Mouse (Mus musculus) embryonic facial prominence, embryonic 10.5 days (tissue): ENCODE data around the gene Ino80. TPM values are rescaled to one million over a fixed set of nuclear protein-coding genes. Genes with fewer than 3 reads are reported as not detected.
A peak's percentile ranks its signal among the peaks of the same experiment; 100 is the strongest.

Experiments
- DNase-seq: peaks from one replicate; pipeline ENCODE4 v3.0.0-alpha.2; 2017; ENCODE audit warnings: low spot score
- H3K27ac ChIP-seq: fragments of 300-500 bp; sonication (generic); replicated peaks from 2 replicates; pipeline ENCODE4 v1.5.1; 2016; ENCODE audit warnings: mild to moderate bottlenecking
- H3K27me3 ChIP-seq: fragments of 300-500 bp; sonication (generic); replicated peaks from 2 replicates; pipeline ENCODE4 v1.6.1; 2016; ENCODE audit warnings: low read depth, mild to moderate bottlenecking; ENCODE audit not compliant: poor library complexity, severe bottlenecking
- H3K36me3 ChIP-seq: fragments of 300-500 bp; sonication (generic); replicated peaks from 2 replicates; pipeline ENCODE4 v1.6.1; 2016; ENCODE audit warnings: mild to moderate bottlenecking, moderate library complexity
- H3K4me1 ChIP-seq: fragments of 300-500 bp; sonication (generic); 2 replicates; pipeline ENCODE4 v1.6.1; 2016
- H3K4me3 ChIP-seq: fragments of 300-500 bp; sonication (generic); 2 replicates; pipeline ENCODE4 v1.5.1; 2016; ENCODE audit warnings: mild to moderate bottlenecking, moderate library complexity
- H3K9me3 ChIP-seq: fragments of 300-500 bp; sonication (generic); 2 replicates; pipeline ENCODE4 v1.6.1; 2016; ENCODE audit warnings: mild to moderate bottlenecking
- WGBS: fragments of 180-500 bp; shearing (Covaris S2); methylation state at CpG from one replicate; pipeline ENCODE4 v1.1.7; 2016; 5-methylcytosine and 5-hydroxymethylcytosine counted together
- polyA plus RNA-seq: library from polyadenylated mRNA; unstranded; fragments of >200 nt; fragmentation: Nextera tagmentation; extraction: Ambion mirVana; gene quantifications from 2 replicates; pipeline ENCODE4 v1.2.1, GENCODE M21; 2016

The Ino80 gene
- polyA plus RNA-seq, 1 experiment from 2014 or later, result 4.3 TPM

- no peak for DNase-seq
- 62% methylated on average over 5 of the region's 5 CpGs for WGBS
- Histone ChIP-seq H3K36me3 (no peaks in the 10 kb centered on the region), H3K27ac (no peak overlapping the region), H3K4me3 (no peak overlapping the region), H3K27me3 (no peaks in the 10 kb centered on the region), H3K9me3 (no peaks in the 10 kb centered on the region), H3K4me1 (no peaks in the 10 kb centered on the region)
These were observed 14.5 kb upstream of the Ino80 start for GRCm38 (mm10) chr2:119491953-119492352.

- DNase-seq, result no peak
- Histone ChIP-seq H3K9me3 (no peaks in the 10 kb centered on the region), H3K4me1 (no peaks in the 10 kb centered on the region), H3K27ac (no peak overlapping the region), H3K36me3 (no peaks in the 10 kb centered on the region), H3K27me3 (no peaks in the 10 kb centered on the region), H3K4me3 (no peak overlapping the region)
- WGBS, result 9% methylated on average over 4 of the region's 4 CpGs
These were observed 9.0 kb upstream of the Ino80 start for GRCm38 (mm10) chr2:119486488-119486887.

GRCm38 (mm10) chr2:119482307-119482706 lies 4.8 kb upstream of the Ino80 start:
- no peaks in the 10 kb centered on the region for H3K27me3 ChIP-seq
- no peak overlapping the region for H3K4me3 ChIP-seq
- H3K9me3 ChIP-seq, result no peaks in the 10 kb centered on the region
- peaks cover 10% of the 10 kb centered on the region; the same call in 1 of the 2 replicates for H3K36me3 ChIP-seq
- 89% methylated on average over 1 of the region's 1 CpGs for WGBS
- DNase-seq, result no peak
- H3K27ac ChIP-seq, result no peak overlapping the region
- H3K4me1 ChIP-seq, result peaks cover 9% of the 10 kb centered on the region

DNA sequence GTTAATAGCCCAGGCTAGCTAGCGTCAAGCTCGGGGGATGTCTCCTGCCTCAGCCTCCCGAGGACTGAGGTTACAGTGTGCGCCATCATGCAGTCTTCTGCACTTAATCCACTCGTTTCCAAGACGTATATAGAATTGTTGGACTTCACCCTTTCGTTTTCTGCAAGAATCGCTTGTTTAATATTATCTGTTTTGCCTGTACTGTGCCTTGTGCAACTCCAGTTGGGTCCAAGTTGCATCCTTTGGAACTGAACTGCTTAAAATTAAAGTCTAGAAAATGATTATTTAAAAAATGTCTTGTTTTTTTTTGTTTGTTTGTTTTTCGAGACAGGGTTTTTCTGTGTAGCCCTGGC lies 886 bp upstream of the Ino80 start:
- Histone ChIP-seq H3K4me3 (peak overlapping the region; percentile 95), H3K9me3 (no peaks in the 10 kb centered on the region), H3K27me3 (no peaks in the 10 kb centered on the region), H3K36me3 (peaks cover 12% of the 10 kb centered on the region), H3K4me1 (peaks cover 19% of the 10 kb centered on the region), H3K27ac (peak overlapping the region; percentile 100)
- WGBS, result 16% methylated on average over 9 of the region's 9 CpGs
- no peak for DNase-seq

DNA sequence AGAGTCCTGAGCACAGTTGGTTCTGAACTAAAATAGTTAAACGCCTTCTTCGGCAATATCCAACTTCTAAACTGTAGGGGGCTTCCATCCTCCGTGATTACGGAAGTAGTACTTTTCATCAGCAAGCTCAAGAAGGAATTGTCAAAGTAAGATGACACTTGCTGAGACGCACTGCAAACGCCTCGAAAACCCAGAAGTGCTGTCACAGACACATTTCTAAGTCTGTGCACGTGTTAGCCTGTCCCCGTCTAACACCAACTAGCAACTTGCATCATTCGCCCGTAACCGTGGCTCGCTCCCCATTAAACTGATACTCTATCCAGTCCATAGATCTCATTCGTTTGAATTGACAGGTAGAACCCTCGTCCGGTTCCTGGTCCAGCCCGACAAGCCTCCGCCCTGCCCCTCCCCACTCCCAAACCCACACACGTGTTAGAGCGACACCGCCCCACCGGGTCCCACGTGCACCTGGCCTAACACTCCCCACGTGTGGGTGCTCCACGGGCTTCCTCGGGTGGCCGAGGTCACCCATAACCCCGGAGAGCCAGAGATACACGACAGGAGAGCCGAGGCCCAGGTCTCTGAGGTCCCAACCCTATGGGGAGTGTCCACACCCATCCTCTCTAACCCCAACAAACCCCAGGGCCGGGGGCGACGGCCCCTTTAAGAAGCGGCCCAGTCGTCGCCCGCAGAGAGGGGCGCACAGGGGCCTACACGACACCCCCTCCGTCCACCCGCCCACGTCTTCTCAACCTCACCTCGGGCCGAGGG lies 681 bp downstream of the Ino80 start:
- H3K9me3 ChIP-seq, result no peaks in the 10 kb centered on the region
- H3K36me3 ChIP-seq, result peaks cover 24% of the 10 kb centered on the region
- under 1% methylated on average over 44 of the region's 44 CpGs for WGBS
- H3K27me3 ChIP-seq, result no peaks in the 10 kb centered on the region
- H3K27ac ChIP-seq, result peak overlapping the region; percentile 100
- H3K4me1 ChIP-seq, result peaks cover 19% of the 10 kb centered on the region
- peak overlapping the region; percentile 95 for H3K4me3 ChIP-seq
- peak; percentile 78 for DNase-seq

DNA sequence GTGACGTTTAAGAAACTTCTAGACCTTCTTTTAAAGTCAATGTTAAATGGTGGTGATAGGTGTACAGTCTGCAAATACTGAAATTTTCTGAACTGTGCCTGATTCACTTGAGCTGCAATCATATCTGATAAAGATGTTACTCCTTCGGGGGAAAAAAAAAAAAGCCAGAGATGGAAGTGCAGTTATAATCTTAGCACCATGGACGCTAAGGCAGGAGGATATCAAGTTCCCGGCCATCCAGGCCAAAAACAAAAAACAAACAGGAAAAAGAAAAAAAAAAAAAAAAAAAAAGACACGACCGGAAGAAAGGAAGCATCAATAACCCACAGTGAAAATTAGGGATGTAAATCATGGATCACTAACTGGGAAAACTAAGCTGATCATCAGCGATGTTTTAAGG lies 1.3 kb downstream of the Ino80 start:
- Histone ChIP-seq H3K4me3 (peak overlapping the region; percentile 95), H3K4me1 (peaks cover 19% of the 10 kb centered on the region), H3K9me3 (no peaks in the 10 kb centered on the region), H3K36me3 (peaks cover 27% of the 10 kb centered on the region), H3K27me3 (no peaks in the 10 kb centered on the region), H3K27ac (no peak overlapping the region)
- 25% methylated on average over 7 of the region's 7 CpGs for WGBS
- no peak for DNase-seq

GRCm38 (mm10) chr2:119463945-119464344 lies 13.5 kb downstream of the Ino80 start:
- no peak overlapping the region for H3K4me3 ChIP-seq
- H3K27ac ChIP-seq, result no peak overlapping the region
- no peak for DNase-seq
- no peaks in the 10 kb centered on the region for H3K9me3 ChIP-seq
- no peaks in the 10 kb centered on the region for H3K4me1 ChIP-seq
- 61% methylated on average over 4 of the region's 4 CpGs for WGBS
- peaks cover 27% of the 10 kb centered on the region for H3K36me3 ChIP-seq
- no peaks in the 10 kb centered on the region for H3K27me3 ChIP-seq

DNA sequence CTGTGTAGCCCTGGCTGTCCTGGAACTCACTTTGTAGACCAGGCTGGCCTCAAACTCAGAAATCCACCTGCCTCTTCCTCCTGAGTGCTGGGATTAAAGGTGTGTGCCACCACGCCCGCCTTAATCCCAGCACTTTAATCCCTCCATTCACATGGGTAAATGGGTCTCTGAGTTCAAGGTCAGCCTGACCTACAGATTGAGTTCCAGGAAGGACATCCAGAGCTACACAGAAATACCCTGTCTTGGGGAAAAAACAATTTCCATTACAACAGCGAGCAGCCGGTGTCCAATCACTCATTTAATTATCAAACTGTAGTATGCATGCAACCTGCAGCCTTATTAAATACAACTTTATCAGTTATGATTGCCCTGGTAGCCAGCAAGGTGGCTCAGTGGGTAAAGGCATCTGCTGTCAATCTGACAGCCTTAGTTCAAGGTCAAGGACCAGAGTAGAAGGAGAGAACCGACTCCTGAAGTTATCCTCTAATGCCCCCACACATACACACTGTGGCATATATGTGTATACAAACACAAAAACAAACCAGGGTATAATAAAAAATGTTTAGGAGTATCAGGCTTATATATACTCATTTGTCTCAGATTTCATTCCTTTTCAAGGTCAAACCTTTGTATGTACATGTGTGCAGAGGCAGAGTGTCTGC lies 14.2 kb downstream of the Ino80 start:
- H3K4me3 ChIP-seq, result no peak overlapping the region

GRCm38 (mm10) chr2:119461028-119461427 lies 16.5 kb downstream of the Ino80 start:
- WGBS, result 94% methylated on average over 3 of the region's 3 CpGs
- H3K27ac ChIP-seq, result no peak overlapping the region
- no peaks in the 10 kb centered on the region for H3K9me3 ChIP-seq
- H3K36me3 ChIP-seq, result peaks cover 38% of the 10 kb centered on the region
- no peak overlapping the region for H3K4me3 ChIP-seq
- no peaks in the 10 kb centered on the region for H3K27me3 ChIP-seq
- no peaks in the 10 kb centered on the region for H3K4me1 ChIP-seq
- DNase-seq, result no peak

More for the DNA sequence above, 14.2 kb downstream of the Ino80 start:
- Histone ChIP-seq H3K4me1 (no peaks in the 10 kb centered on the region), H3K27me3 (no peaks in the 10 kb centered on the region), H3K9me3 (no peaks in the 10 kb centered on the region), H3K27ac (no peak overlapping the region), H3K36me3 (peaks cover 28% of the 10 kb centered on the region)
- 84% methylated on average over 5 of the region's 5 CpGs for WGBS
- DNase-seq, result no peak

DNA sequence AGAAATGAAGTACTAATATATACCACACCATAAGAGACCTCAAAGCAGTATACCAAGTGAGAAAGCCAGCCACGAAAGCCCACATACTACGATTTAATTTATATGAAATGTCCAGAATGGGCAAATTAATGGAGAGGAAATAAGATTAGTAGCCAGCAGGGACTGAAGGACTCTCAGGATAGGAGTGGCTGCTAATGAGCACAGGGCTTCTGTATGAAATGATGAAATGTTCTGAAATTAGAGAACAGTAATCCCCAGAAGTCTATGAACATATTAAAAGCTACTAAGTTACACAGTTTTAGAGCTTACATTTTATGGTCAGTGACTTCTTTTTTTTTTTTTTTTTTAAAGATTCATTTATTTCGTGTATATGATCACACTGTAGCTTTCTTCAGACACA lies 22.9 kb downstream of the Ino80 start:
- no peaks in the 10 kb centered on the region for H3K27me3 ChIP-seq
- DNase-seq, result no peak
- WGBS, result 90% methylated on average over 3 of the region's 3 CpGs
- H3K4me3 ChIP-seq, result no peak overlapping the region
- no peaks in the 10 kb centered on the region for H3K9me3 ChIP-seq
- no peak overlapping the region for H3K27ac ChIP-seq
- H3K36me3 ChIP-seq, result peaks cover 84% of the 10 kb centered on the region
- no peaks in the 10 kb centered on the region for H3K4me1 ChIP-seq

DNA sequence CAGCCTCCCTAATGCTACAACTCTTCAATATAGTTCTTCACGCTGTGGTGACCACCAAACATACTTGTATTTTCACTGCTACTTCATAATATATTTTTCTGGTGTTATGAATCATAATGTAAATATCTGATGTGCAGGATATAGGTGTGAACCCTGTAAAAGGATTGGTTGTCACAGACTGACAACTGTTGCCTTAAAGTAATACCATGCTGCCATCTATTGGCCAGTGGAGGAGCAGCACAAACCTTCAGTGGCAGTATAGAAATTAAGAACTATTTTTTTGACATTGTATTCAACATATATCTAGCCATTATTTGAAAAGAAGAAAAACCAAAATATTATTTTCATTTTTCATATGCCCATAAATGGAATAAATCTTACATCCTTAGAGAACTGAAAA lies 40.5 kb downstream of the Ino80 start:
- H3K4me3 ChIP-seq, result no peak overlapping the region
- peaks cover 82% of the 10 kb centered on the region for H3K36me3 ChIP-seq
- 89% methylated on average over 1 of the region's 1 CpGs for WGBS
- H3K4me1 ChIP-seq, result no peaks in the 10 kb centered on the region
- no peak overlapping the region for H3K27ac ChIP-seq
- peak; percentile 22 for DNase-seq
- no peaks in the 10 kb centered on the region for H3K9me3 ChIP-seq
- no peaks in the 10 kb centered on the region for H3K27me3 ChIP-seq

- no peaks in the 10 kb centered on the region for H3K27me3 ChIP-seq
- no peaks in the 10 kb centered on the region for H3K9me3 ChIP-seq
- 90% methylated on average over 4 of the region's 4 CpGs for WGBS
- no peak for DNase-seq
- H3K4me3 ChIP-seq, result no peak overlapping the region
- no peaks in the 10 kb centered on the region for H3K4me1 ChIP-seq
- H3K27ac ChIP-seq, result no peak overlapping the region
- H3K36me3 ChIP-seq, result peaks cover 82% of the 10 kb centered on the region
These were observed 41.0 kb downstream of the Ino80 start for GRCm38 (mm10) chr2:119436467-119436866.

- no peaks in the 10 kb centered on the region for H3K9me3 ChIP-seq
- WGBS, result 77% methylated on average over 1 of the region's 1 CpGs
- DNase-seq, result no peak
- no peaks in the 10 kb centered on the region for H3K4me1 ChIP-seq
- H3K27me3 ChIP-seq, result no peaks in the 10 kb centered on the region
- no peak overlapping the region for H3K4me3 ChIP-seq
- H3K27ac ChIP-seq, result no peak overlapping the region
- H3K36me3 ChIP-seq, result peaks cover 97% of the 10 kb centered on the region
These were observed 63.7 kb downstream of the Ino80 start for GRCm38 (mm10) chr2:119413819-119414218.
